Mouse (Mus musculus) liver, postnatal 0 days (tissue): Measurements from ENCODE around the gene Usp13. TPM values are rescaled to one million over a fixed set of nuclear protein-coding genes. Genes with fewer than 3 reads are reported as not detected.
A peak's percentile ranks its signal among the peaks of the same experiment; 100 is the strongest.

ENCODE experiments used
- ATAC-seq: fragments of 200-750 bp; cut with Nextera tagmentation; 2 replicates; pipeline ENCODE4 v1.8.0; 2017; ENCODE audit warnings: mild to moderate bottlenecking, moderate library complexity
- DNase-seq: peaks from one replicate; pipeline ENCODE4 v3.0.0-alpha.2; 2016
- H3K27ac ChIP-seq: fragments of 300-500 bp; sonication (generic); 2 replicates; pipeline ENCODE4 v1.5.1; 2014; ENCODE audit warnings: antibody characterized with exemption, moderate library complexity, mild to moderate bottlenecking, low read depth
- H3K27me3 ChIP-seq: fragments of 300-500 bp; sonication (generic); 2 replicates; pipeline ENCODE4 v1.6.1; 2014; ENCODE audit warnings: low read length, control low read depth, mixed read lengths; ENCODE audit not compliant: insufficient read depth
- H3K36me3 ChIP-seq: fragments of 300-500 bp; sonication (generic); replicated peaks from 2 replicates; pipeline ENCODE4 v1.6.1; 2014; ENCODE audit warnings: mild to moderate bottlenecking, control low read depth, low read length, moderate library complexity, mixed read lengths; ENCODE audit not compliant: insufficient read depth
- H3K4me1 ChIP-seq: fragments of 300-500 bp; sonication (generic); 2 replicates; pipeline ENCODE4 v1.6.1; 2014; ENCODE audit warnings: antibody characterized with exemption, mild to moderate bottlenecking, control low read depth; ENCODE audit not compliant: insufficient read depth
- H3K4me2 ChIP-seq: fragments of 300-500 bp; sonication (generic); 2 replicates; pipeline ENCODE4 v1.6.1; 2014; ENCODE audit warnings: low read depth, mild to moderate bottlenecking, low read length, moderate library complexity, mixed read lengths
- H3K4me3 ChIP-seq: fragments of 300-500 bp; sonication (generic); 2 replicates; pipeline ENCODE4 v1.5.1; 2014; ENCODE audit warnings: low read depth, low read length
- H3K9ac ChIP-seq: fragments of 300-500 bp; sonication (generic); replicated peaks from 2 replicates; pipeline ENCODE4 v1.6.1; 2014; ENCODE audit warnings: mild to moderate bottlenecking, moderate library complexity
- H3K9me3 ChIP-seq: fragments of 300-500 bp; sonication (generic); 2 replicates; pipeline ENCODE4 v1.6.1; 2016; ENCODE audit warnings: mild to moderate bottlenecking, control low read depth, low read length, mixed read lengths
- CTCF ChIP-seq: sonication (generic); IDR thresholded peaks from 2 replicates; pipeline ENCODE4 v1.5.1; 2016; ENCODE audit warnings: antibody characterized with exemption, low read depth
- EP300 ChIP-seq: IDR thresholded peaks from 2 replicates; pipeline ENCODE4 v1.6.1; 2016; ENCODE audit warnings: antibody characterized with exemption, low read depth, mild to moderate bottlenecking
- WGBS: fragments of 180-500 bp; shearing (Covaris S2); extraction: QIAGEN DNeasy Blood & Tissue Kit; methylation state at CpG from one replicate; pipeline ENCODE4 v1.1.7; 2014; ENCODE audit not compliant: insufficient replicate concordance; 5-methylcytosine and 5-hydroxymethylcytosine counted together
- polyA plus RNA-seq: library from polyadenylated mRNA; unstranded; fragments of >200 nt; fragmentation: Nextera tagmentation; extraction: Ambion mirVana; gene quantifications from 2 replicates; pipeline ENCODE4 v1.2.1, GENCODE M21; 2015

Usp13 gene
- polyA plus RNA-seq, result 0.06 and 0.21 TPM in 2 replicates

- no peak within 1 kb of the TSS for H3K27ac ChIP-seq
- H3K27me3 ChIP-seq, result peaks cover 30% of the 10 kb centered on the region
- no peaks in the 10 kb centered on the region for H3K36me3 ChIP-seq
- H3K4me2 ChIP-seq, result peak within 1 kb of the TSS; percentile 74
- H3K4me3 ChIP-seq, result peak within 1 kb of the TSS; percentile 45
- no peak within 1 kb of the TSS for H3K9ac ChIP-seq
- peak; percentile 33; the same call in 1 of the 2 replicates for ATAC-seq
- no peaks in the 10 kb centered on the region for H3K4me1 ChIP-seq
- DNase-seq, result peak; percentile 36
- H3K9me3 ChIP-seq, result no peaks in the 10 kb centered on the region
- TF ChIP-seq EP300 (no peak), CTCF (no peak)
- 1% methylated on average over 62 of the region's 84 CpGs for WGBS
These were observed at the start of gene Usp13 for GRCm38 (mm10) chr3:32817357-32818326. TSS of gene Usp13 (plus strand) at chr3:32817546.

- no peaks in the 10 kb centered on the region for H3K4me1 ChIP-seq
- H3K27ac ChIP-seq, result no peak overlapping the region
- no peak overlapping the region for H3K4me3 ChIP-seq
- H3K9me3 ChIP-seq, result no peaks in the 10 kb centered on the region
- no peak overlapping the region for H3K9ac ChIP-seq
- ATAC-seq (no peak), DNase-seq (no peak)
- TF ChIP-seq EP300 (no peak), CTCF (no peak)
- 47% methylated on average over 2 of the region's 2 CpGs for WGBS
- no peaks in the 10 kb centered on the region for H3K36me3 ChIP-seq
- no peak overlapping the region for H3K4me2 ChIP-seq
- no peaks in the 10 kb centered on the region for H3K27me3 ChIP-seq
These were observed 46.6 kb upstream of the Usp13 start for GRCm38 (mm10) chr3:32770781-32771180.

GRCm38 (mm10) chr3:32817001-32817356, 367 bp upstream of the Usp13 start:
- ATAC-seq (no peak), DNase-seq (no peak)
- H3K27me3 ChIP-seq, result peaks cover 30% of the 10 kb centered on the region
- H3K9ac ChIP-seq, result no peak overlapping the region
- no peaks in the 10 kb centered on the region for H3K9me3 ChIP-seq
- TF ChIP-seq EP300, result no peak
- TF ChIP-seq CTCF, result no peak
- H3K4me2 ChIP-seq, result peak overlapping the region; percentile 74
- H3K4me3 ChIP-seq, result peak overlapping the region; percentile 45
- no peaks in the 10 kb centered on the region for H3K4me1 ChIP-seq
- WGBS, result 4% methylated on average over 9 of the region's 9 CpGs
- no peak overlapping the region for H3K27ac ChIP-seq
- no peaks in the 10 kb centered on the region for H3K36me3 ChIP-seq

- TF ChIP-seq EP300, result no peak
- no peak for TF ChIP-seq CTCF
- Histone ChIP-seq H3K4me2 (peak overlapping the region; percentile 74; the same call in 1 of the 2 replicates), H3K4me3 (no peak overlapping the region), H3K4me1 (no peaks in the 10 kb centered on the region), H3K27ac (no peak overlapping the region), H3K9me3 (no peaks in the 10 kb centered on the region), H3K36me3 (no peaks in the 10 kb centered on the region), H3K9ac (no peak overlapping the region), H3K27me3 (peaks cover 30% of the 10 kb centered on the region)
- 7% methylated on average over 12 of the region's 12 CpGs for WGBS
- DNase-seq (no peak), ATAC-seq (no peak)
These were observed 1.1 kb downstream of the Usp13 start for GRCm38 (mm10) chr3:32818327-32818900.

GRCm38 (mm10) chr3:32822620-32823019, 5.3 kb downstream of the Usp13 start:
- DNase-seq (no peak), ATAC-seq (no peak)
- H3K27me3 ChIP-seq, result peaks cover 16% of the 10 kb centered on the region
- H3K27ac ChIP-seq, result no peak overlapping the region
- no peak overlapping the region for H3K4me3 ChIP-seq
- H3K36me3 ChIP-seq, result no peaks in the 10 kb centered on the region
- TF ChIP-seq CTCF, result no peak
- TF ChIP-seq EP300, result no peak
- no peaks in the 10 kb centered on the region for H3K9me3 ChIP-seq
- H3K4me2 ChIP-seq, result no peak overlapping the region
- no peaks in the 10 kb centered on the region for H3K4me1 ChIP-seq
- no peak overlapping the region for H3K9ac ChIP-seq
- WGBS, result 34% methylated on average over 3 of the region's 3 CpGs

- ATAC-seq (no peak), DNase-seq (no peak)
- no peak overlapping the region for H3K9ac ChIP-seq
- H3K4me2 ChIP-seq, result no peak overlapping the region
- no peak overlapping the region for H3K27ac ChIP-seq
- TF ChIP-seq CTCF, result no peak
- TF ChIP-seq EP300, result no peak
- no peaks in the 10 kb centered on the region for H3K9me3 ChIP-seq
- no peaks in the 10 kb centered on the region for H3K4me1 ChIP-seq
- no peaks in the 10 kb centered on the region for H3K27me3 ChIP-seq
- H3K36me3 ChIP-seq, result no peaks in the 10 kb centered on the region
- WGBS, result 68% methylated on average over 5 of the region's 5 CpGs
- no peak overlapping the region for H3K4me3 ChIP-seq
These were observed 7.6 kb downstream of the Usp13 start for GRCm38 (mm10) chr3:32824923-32825322.
